Mouse (Mus musculus) CH12.LX (cell line): ENCODE data around the gene Jmjd1c.

ENCODE experiments used
- CTCF ChIP-seq, 2 experiments: IDR thresholded peaks in 1 of 2; conservative IDR thresholded peaks in 1 of 2; 2 replicates each; pipeline ENCODE4 v1.5.1; 2011 to 2012; ENCODE audit warnings: low read depth in 2 of 2, low read length in 2 of 2, improper control_type of control experiment in 1 of 2, inconsistent platforms in 1 of 2, mild to moderate bottlenecking in 1 of 2, moderate library complexity in 1 of 2
- E2F4 ChIP-seq: IDR thresholded peaks from 2 replicates; pipeline ENCODE4 v1.6.1; 2011; ENCODE audit warnings: low read depth, low read length, improper control_type of control experiment; ENCODE audit not compliant: insufficient replicate concordance
- EP300 ChIP-seq: IDR thresholded peaks from 2 replicates; pipeline ENCODE4 v1.6.1; 2011; ENCODE audit warnings: low read length, improper control_type of control experiment
- MEF2A ChIP-seq: IDR thresholded peaks from 2 replicates; pipeline ENCODE4 v1.6.1; 2014; ENCODE audit warnings: low read depth, mild to moderate bottlenecking, inconsistent platforms, low read length, improper control_type of control experiment, borderline replicate concordance
- POLR2A ChIP-seq: IDR thresholded peaks from 2 replicates; pipeline ENCODE4 v1.6.1; 2011; ENCODE audit warnings: low read depth, mild to moderate bottlenecking, improper control_type of control experiment, low read length
- TBP ChIP-seq: conservative IDR thresholded peaks from 2 replicates; pipeline ENCODE4 v1.6.1; 2011; ENCODE audit warnings: low read depth, low read length, improper control_type of control experiment
- ZKSCAN1 ChIP-seq: IDR thresholded peaks from 2 replicates; pipeline ENCODE4 v1.6.1; 2012; ENCODE audit warnings: low read depth, inconsistent platforms, low read length, improper control_type of control experiment, borderline replicate concordance

DNA sequence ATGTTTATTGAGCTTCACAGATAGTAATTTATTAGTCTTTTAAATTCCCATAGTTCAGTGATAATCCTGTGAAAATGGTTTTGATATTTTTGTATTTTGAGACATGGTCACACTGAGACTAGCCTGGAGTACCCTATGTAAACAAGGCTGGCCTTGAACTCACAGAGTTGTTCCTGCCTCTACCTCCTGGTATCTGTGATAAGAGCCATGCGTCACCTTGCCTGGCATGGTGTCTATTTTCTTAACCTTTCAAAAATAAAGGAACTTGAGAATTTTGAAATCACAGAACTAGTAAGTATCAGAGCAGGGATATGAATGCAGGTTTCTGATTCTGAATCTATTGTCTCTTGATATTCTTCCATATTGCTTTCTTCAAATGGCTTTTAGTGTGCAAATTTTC lies 35.8 kb downstream of the Jmjd1c start:
- TF ChIP-seq E2F4: no peak
- TF ChIP-seq EP300: no peak
- TF ChIP-seq POLR2A: no peak
- TF ChIP-seq CTCF (conservative IDR thresholded peaks at IDR 0.05 in 1 of 2, IDR thresholded peaks at IDR 0.05 in 1 of 2; ENCODE audit: low read depth in 2 of 2, low read length in 2 of 2): no peak
- TF ChIP-seq TBP: no peak
- TF ChIP-seq ZKSCAN1: no peak
- TF ChIP-seq MEF2A: no peak
